Comparison of ENCODE assay signal across 8 mouse cellular contexts in genomic region chr11:60537468-60538347, GRCm38 (mm10). TPM values are rescaled to one million over a fixed set of nuclear protein-coding genes. Genes with fewer than 3 reads are reported as not detected.
A peak's percentile ranks its signal among the peaks of the same experiment; 100 is the strongest.
DNase-seq lines count a peak whose midpoint lies in the region; ATAC-seq lines count a peak whose summit lies in the region.

No protein-coding gene starts in this region.

- ATAC-seq in megakaryocyte progenitor cell, adult 5-6 weeks (replicated peaks; ENCODE audit: poor library complexity), result peak; percentile 86

- peak; percentile 99 for DNase-seq in adipocyte (ENCODE audit: low spot score)
- peak; percentile 98 for DNase-seq in embryo, embryonic 10 days (ENCODE audit: low spot score)
- DNase-seq in gastrocnemius, postnatal 10 days, result peak; percentile 96
- DNase-seq in induced T-regulatory cell, adult 2 months (ENCODE audit: low read depth), result peak; percentile 96
- DNase-seq in left cerebral cortex, adult 9 months (ENCODE audit: low spot score in 2 of 2), result peak; percentile 95 to 98
- DNase-seq in right cerebral cortex, postnatal 14 days, result peak; percentile 95
- DNase-seq in urinary bladder, postnatal 36 days (ENCODE audit: low spot score in 2 of 2), result peak; percentile 95 to 96

RNA-seq across cellular contexts. Expression of gene Alkbh5, which starts 1.5 kb away (rescaled TPM):
- 10 to 100 TPM; 73.2 to 73.7 TPM for total RNA-seq in gastrocnemius, postnatal 10 days (2021)
- total RNA-seq in megakaryocyte progenitor cell, adult 5-6 weeks (2015), result 29.8 and 30.5 TPM in 2 replicates
- 26.8 and 29.3 TPM in 2 replicates for total RNA-seq in megakaryocyte progenitor cell, adult 5-6 weeks (2017)

Comparison
In these comparisons a context has a peak if more than half of its experiments do, and no peak if none do; other contexts are left out.
1. Peak in every context shown above with its lines: DNase-seq and ATAC-seq.